Mouse (Mus musculus) embryonic fibroblast, embryonic 13.5 days (primary cell): Measurements from ENCODE around the gene Cdh7.

Experiments used
- CTCF ChIP-seq: IDR thresholded peaks from 2 replicates; pipeline ENCODE4 v1.5.1; 2011; ENCODE audit warnings: mild to moderate bottlenecking, control low read depth, low read length, moderate library complexity, borderline replicate concordance; ENCODE audit not compliant: insufficient read depth
- POLR2A ChIP-seq: IDR thresholded peaks from 2 replicates; pipeline ENCODE4 v1.6.1; 2011; ENCODE audit warnings: low read depth, mild to moderate bottlenecking, control low read depth, low read length, moderate library complexity

GRCm38 (mm10) chr1:109993906-109994305, 11.7 kb downstream of the Cdh7 start:
- TF ChIP-seq CTCF (no peak), POLR2A (no peak)
